Mouse (Mus musculus) urinary bladder, postnatal 4 days (tissue): ENCODE results near the gene Slc35d2.
"Not testable (repeated sequence)": the region's sequence is repeated elsewhere in the genome, so short reads cannot be mapped to it uniquely, and the experiment has no call there.

Experiments used
- DNase-seq, 2 experiments: peaks; one replicate each; pipeline ENCODE4 v3.0.0; 2021 to 2022; ENCODE audit warnings: low spot score in 2 of 2

Gene Slc35d2

GRCm38 (mm10) chr13:64052281-64052680 is 76.9 kb downstream of the Slc35d2 start:
- DNase-seq, result not testable (repeated sequence)

GRCm38 (mm10) chr13:64050895-64051294 is 78.3 kb downstream of the Slc35d2 start:
- DNase-seq, result no peak

- no peak for DNase-seq
Measured at GRCm38 (mm10) chr13:64049535-64049934, 79.6 kb downstream of the Slc35d2 start.

- DNase-seq, result no peak
Measured at GRCm38 (mm10) chr13:64048467-64048866, 80.7 kb downstream of the Slc35d2 start.
